ENCODE assay signal across 9 mouse cellular contexts in the genomic region with DNA sequence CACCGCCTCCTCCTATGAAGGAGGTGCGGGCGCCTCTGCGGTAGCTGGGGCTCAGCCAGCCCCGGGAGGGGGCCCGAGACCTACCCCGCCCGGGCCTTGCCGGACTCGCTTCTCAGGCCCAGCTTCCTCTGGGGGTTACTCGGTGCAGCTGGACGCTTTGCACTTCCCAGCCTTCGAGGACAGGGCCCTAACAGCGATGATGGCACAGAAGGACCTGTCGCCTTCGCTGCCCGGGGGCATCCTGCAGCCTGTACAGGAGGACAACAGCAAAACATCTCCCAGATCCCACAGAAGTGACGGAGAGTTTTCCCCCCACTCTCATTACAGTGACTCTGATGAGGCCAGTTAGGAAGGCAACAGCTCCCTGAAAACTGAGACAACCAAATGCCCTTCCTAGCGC. TPM values are rescaled to one million over a fixed set of nuclear protein-coding genes. Genes with fewer than 3 reads are reported as not detected.
DNase-seq lines count a peak whose midpoint lies in the region; ATAC-seq and TF ChIP-seq lines count a peak whose summit lies in the region.
"Had no signal": no experiment of that assay in that cellular context is flagged by ENCODE, and none has a peak within 500 bp of the region (broad histone marks: within the 10 kb centered on the region; RNA-seq: fewer than 3 reads in every experiment).

No protein-coding gene starts in this region.

- peaks cover 30% of the 10 kb centered on the region for H3K4me1 ChIP-seq in heart, embryonic 10.5 days
- H3K4me1 ChIP-seq in ES-Bruce4 (ENCODE audit: control insufficient read depth, insufficient read depth, low read length): no peaks in the 10 kb centered on the region
- H3K4me1 ChIP-seq in forebrain, embryonic 14.5 days (ENCODE audit: control insufficient read depth, insufficient read depth, low read length): peaks cover 15% of the 10 kb centered on the region
- peaks cover 4% of the 10 kb centered on the region; the same call in 1 of the 2 replicates for H3K4me1 ChIP-seq in liver, embryonic 13.5 days (replicated peaks)

- TF ChIP-seq EP300 in ES-Bruce4 (IDR thresholded peaks at IDR 0.05; ENCODE audit: insufficient read depth, low read depth, low read length): no peak

- TF ChIP-seq CTCF in ES-Bruce4 (IDR thresholded peaks at IDR 0.05; ENCODE audit: low read depth, low read length): no peak

- whole genome bisulfite sequencing in heart, embryonic 10.5 days: under 1% methylated on average over 19 of the region's 19 CpGs
- under 1% methylated on average over 18 of the region's 19 CpGs for WGBS in forebrain, embryonic 14.5 days
- 1% methylated on average over 19 of the region's 19 CpGs for WGBS in liver, embryonic 13.5 days (ENCODE audit: insufficient replicate concordance)

- no peak overlapping the region for H3K9ac ChIP-seq in ES-Bruce4 (ENCODE audit: low read depth, poor library complexity, severe bottlenecking)
- H3K9ac ChIP-seq in forebrain, embryonic 14.5 days (ENCODE audit: low read length): no peak overlapping the region
- H3K9ac ChIP-seq in liver, embryonic 13.5 days: no peak overlapping the region

- H3K4me3 ChIP-seq in heart, embryonic 10.5 days: peak overlapping the region; percentile 63
- H3K4me3 ChIP-seq in ES-Bruce4 (ENCODE audit: low read depth, low read length): peak overlapping the region; percentile 52
- H3K4me3 ChIP-seq in forebrain, embryonic 14.5 days (ENCODE audit: low read depth, low read length): peak overlapping the region; percentile 36
- peak overlapping the region; percentile 42; the same call in 1 of the 2 replicates for H3K4me3 ChIP-seq in liver, embryonic 13.5 days (replicated peaks)

- H3K27me3 ChIP-seq in heart, embryonic 10.5 days (ENCODE audit: insufficient read depth, poor library complexity, severe bottlenecking): peaks cover 81% of the 10 kb centered on the region
- peaks cover 22% of the 10 kb centered on the region for H3K27me3 ChIP-seq in ES-Bruce4 (ENCODE audit: control insufficient read depth, insufficient read depth, low read length, poor library complexity, severe bottlenecking)
- peaks cover 64% of the 10 kb centered on the region for H3K27me3 ChIP-seq in forebrain, embryonic 14.5 days (replicated peaks; ENCODE audit: control insufficient read depth, insufficient read depth, low read length)
- peaks cover 79% of the 10 kb centered on the region for H3K27me3 ChIP-seq in liver, embryonic 13.5 days

- no peaks in the 10 kb centered on the region for H3K9me3 ChIP-seq in heart, embryonic 10.5 days
- H3K9me3 ChIP-seq in ES-Bruce4 (replicated peaks; ENCODE audit: control insufficient read depth, insufficient read depth, low read length, poor library complexity, severe bottlenecking): no peaks in the 10 kb centered on the region
- H3K9me3 ChIP-seq in forebrain, embryonic 14.5 days (replicated peaks; ENCODE audit: control insufficient read depth, low read length): no peaks in the 10 kb centered on the region
- H3K9me3 ChIP-seq in liver, embryonic 13.5 days (replicated peaks): no peaks in the 10 kb centered on the region

- H3K27ac ChIP-seq in heart, embryonic 10.5 days: no peak overlapping the region
- H3K27ac ChIP-seq in ES-Bruce4 (ENCODE audit: insufficient read depth, low read length): no peak overlapping the region
- H3K27ac ChIP-seq in forebrain, embryonic 14.5 days (ENCODE audit: low read depth, low read length): no peak overlapping the region
- no peak overlapping the region for H3K27ac ChIP-seq in liver, embryonic 13.5 days

- TF ChIP-seq POLR2A in ES-Bruce4 (IDR thresholded peaks at IDR 0.05; ENCODE audit: insufficient read depth, low read length): no peak

- H3K36me3 ChIP-seq in heart, embryonic 10.5 days: no peaks in the 10 kb centered on the region
- no peaks in the 10 kb centered on the region for H3K36me3 ChIP-seq in ES-Bruce4 (ENCODE audit: control insufficient read depth, insufficient read depth, low read length, poor library complexity, severe bottlenecking)
- no peaks in the 10 kb centered on the region for H3K36me3 ChIP-seq in forebrain, embryonic 14.5 days (ENCODE audit: control insufficient read depth, insufficient read depth, low read length)
- no peaks in the 10 kb centered on the region for H3K36me3 ChIP-seq in liver, embryonic 13.5 days

- ATAC-seq in forebrain, embryonic 14.5 days: no peak
- ATAC-seq in liver, embryonic 13.5 days (ENCODE audit: low read depth): no peak
- no peak; the same call in 1 of the 2 replicates for ATAC-seq in granulocyte monocyte progenitor cell, adult 5-6 weeks (replicated peaks; ENCODE audit: poor library complexity, severe bottlenecking)
- ATAC-seq: CD4-positive, CD25-positive, alpha-beta regulatory T cell, adult 4 months had no signal

- DNase-seq in heart, embryonic 10.5 days (ENCODE audit: low spot score): no peak
- DNase-seq in heart, adult 11 months: no peak
- DNase-seq in forebrain, embryonic 14.5 days (ENCODE audit: low spot score): no peak
- no peak for DNase-seq in liver, embryonic 13.5 days
- no peak for DNase-seq in left cerebral cortex, adult 11 months (ENCODE audit: low spot score)
- no peak for DNase-seq in lung, postnatal 14 days

- H3K4me2 ChIP-seq in forebrain, embryonic 14.5 days (ENCODE audit: low read length): peak overlapping the region; percentile 82
- H3K4me2 ChIP-seq in liver, embryonic 13.5 days: peak overlapping the region; percentile 58

RNA-seq across cellular contexts. Expression of gene Atoh1, which starts 1.1 kb away (rescaled TPM):
- polyA plus RNA-seq in heart, embryonic 10.5 days (2016; fragmentation: Nextera tagmentation; extraction: Ambion mirVana): not detected in 2 replicates
- not detected in 2 replicates for polyA plus RNA-seq in ES-Bruce4 (2011; ENCODE audit: insufficient read depth, insufficient read length, low read depth, missing spikeins)
- 0.23 TPM in 1 of 2 replicates, not detected in the other for polyA plus RNA-seq in forebrain, embryonic 14.5 days (2014; fragmentation: Nextera tagmentation; extraction: Ambion mirVana)
- polyA plus RNA-seq in liver, embryonic 13.5 days (2015; fragmentation: Nextera tagmentation; extraction: Ambion mirVana): not detected in 2 replicates
- total RNA-seq in granulocyte monocyte progenitor cell, adult 5-6 weeks (2014; fragmentation: Nextera tagmentation): not detected in 2 replicates
- not detected in 2 replicates for total RNA-seq in granulocyte monocyte progenitor cell, adult 5-6 weeks (2017)
